Mouse (Mus musculus): ENCODE data around the gene Synpo2l. TPM values are rescaled to one million over a fixed set of nuclear protein-coding genes. Genes with fewer than 3 reads are reported as not detected.
"Not testable (repeated sequence)": the region's sequence is repeated elsewhere in the genome, so short reads cannot be mapped to it uniquely, and the experiment has no call there.

Synpo2l gene
- 0.07 and 0.11 TPM in 2 replicates for polyA plus RNA-seq (2016; fragmentation: Nextera tagmentation; extraction: Ambion mirVana)

DNA sequence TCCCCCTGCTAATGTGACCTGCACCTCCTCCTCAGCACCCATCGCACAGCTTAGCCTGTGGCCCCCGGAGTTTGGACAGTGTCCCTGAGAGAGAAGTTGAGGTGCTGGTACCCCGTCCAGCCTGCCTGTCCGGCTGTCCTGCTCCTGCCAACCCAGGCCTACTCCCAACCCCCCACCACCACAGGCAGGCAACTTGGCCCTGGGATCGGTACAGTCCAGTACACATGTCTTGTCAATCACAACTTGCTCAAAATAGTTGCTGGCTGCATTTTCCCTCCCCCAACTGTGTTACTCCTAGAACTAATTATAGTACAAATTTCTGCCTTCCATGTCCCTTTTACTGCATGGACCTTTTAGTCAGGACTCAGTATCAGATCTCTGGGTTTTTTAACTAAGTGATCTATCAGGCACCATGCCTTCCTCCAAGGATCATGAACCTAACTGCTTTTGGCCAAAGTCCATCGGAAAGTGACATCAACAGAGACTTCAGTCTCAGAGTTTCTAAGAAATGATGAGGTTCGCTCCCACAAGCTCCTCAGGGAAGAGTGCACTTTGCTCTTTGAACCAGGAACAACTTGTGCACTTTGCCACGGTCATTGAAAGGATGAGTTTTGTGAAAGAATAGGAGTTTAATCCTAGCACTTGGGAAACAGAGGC is at the start of gene Synpo2l:
TSS of gene Synpo2l (minus strand) at position 201 of the 657 bp plus-strand sequence.
- 87% methylated on average over 8 of the region's 8 CpGs for WGBS
- H3K27me3 ChIP-seq (ENCODE audit: low read depth, poor library complexity, severe bottlenecking) = peaks cover 35% of the 10 kb centered on the region
- H3K9me3 ChIP-seq (replicated peaks) = no peaks in the 10 kb centered on the region
- H3K27ac ChIP-seq (replicated peaks) = no peak within 1 kb of the TSS
- no peaks in the 10 kb centered on the region for H3K36me3 ChIP-seq
- peaks cover 6% of the 10 kb centered on the region for H3K4me1 ChIP-seq
- no peak for DNase-seq (ENCODE audit: low spot score)
- H3K4me3 ChIP-seq = no peak within 1 kb of the TSS

DNA sequence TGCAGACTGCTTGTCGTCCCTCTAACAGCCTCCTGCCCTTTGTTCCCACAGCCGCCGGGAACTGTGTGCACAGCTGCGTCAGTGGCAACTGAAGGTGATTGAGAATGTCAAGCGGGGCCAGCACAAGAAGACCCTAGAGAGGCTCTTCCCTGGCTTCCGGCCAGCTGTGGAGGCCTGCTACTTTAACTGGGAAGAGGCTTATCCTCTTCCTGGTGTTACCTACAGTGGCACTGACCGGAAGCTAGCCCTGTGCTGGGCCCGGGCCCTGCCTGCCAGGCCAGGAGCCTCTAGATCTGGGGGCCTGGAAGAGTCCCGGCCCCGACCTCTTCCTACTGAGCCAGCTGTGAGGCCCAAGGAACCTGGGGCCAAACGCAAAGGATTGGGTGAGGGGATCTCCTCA is 45.7 kb upstream of the Synpo2l start:
- H3K4me1 ChIP-seq = peaks cover 9% of the 10 kb centered on the region
- no peaks in the 10 kb centered on the region for H3K9me3 ChIP-seq (replicated peaks)
- DNase-seq (ENCODE audit: low spot score) = no peak
- H3K36me3 ChIP-seq = peaks cover 93% of the 10 kb centered on the region
- no peak overlapping the region for H3K27ac ChIP-seq (replicated peaks)
- no peaks in the 10 kb centered on the region for H3K27me3 ChIP-seq (ENCODE audit: low read depth, poor library complexity, severe bottlenecking)
- WGBS = 84% methylated on average over 11 of the region's 11 CpGs
- H3K4me3 ChIP-seq = no peak overlapping the region

DNA sequence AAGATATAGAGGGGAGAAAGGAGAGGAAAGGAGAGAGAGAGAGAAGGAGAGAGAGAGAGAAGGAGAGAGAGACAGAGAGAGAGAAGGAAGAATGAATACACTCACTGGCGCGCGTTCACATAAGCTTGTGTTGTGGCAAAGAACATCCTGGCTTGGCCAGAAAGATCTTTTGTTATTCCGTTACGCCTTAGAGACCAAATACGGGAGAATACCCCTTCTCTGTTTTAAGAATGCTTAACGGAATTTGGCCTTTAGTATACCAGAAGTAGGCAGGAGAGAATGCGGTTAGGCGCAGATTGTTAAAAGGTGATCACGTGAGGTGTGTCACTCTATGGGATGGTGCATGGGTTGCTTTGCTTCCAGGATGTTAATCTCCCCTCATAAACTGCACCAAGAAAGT is 40.1 kb upstream of the Synpo2l start:
- no peaks in the 10 kb centered on the region for H3K9me3 ChIP-seq (replicated peaks)
- peak overlapping the region; percentile 95 for H3K27ac ChIP-seq (replicated peaks)
- H3K36me3 ChIP-seq = peaks cover 55% of the 10 kb centered on the region
- H3K4me1 ChIP-seq = peaks cover 36% of the 10 kb centered on the region
- 12% methylated on average over 10 of the region's 10 CpGs for WGBS
- H3K27me3 ChIP-seq (ENCODE audit: low read depth, poor library complexity, severe bottlenecking) = no peaks in the 10 kb centered on the region
- DNase-seq (ENCODE audit: low spot score) = no peak
- H3K4me3 ChIP-seq = peak overlapping the region; percentile 99

DNA sequence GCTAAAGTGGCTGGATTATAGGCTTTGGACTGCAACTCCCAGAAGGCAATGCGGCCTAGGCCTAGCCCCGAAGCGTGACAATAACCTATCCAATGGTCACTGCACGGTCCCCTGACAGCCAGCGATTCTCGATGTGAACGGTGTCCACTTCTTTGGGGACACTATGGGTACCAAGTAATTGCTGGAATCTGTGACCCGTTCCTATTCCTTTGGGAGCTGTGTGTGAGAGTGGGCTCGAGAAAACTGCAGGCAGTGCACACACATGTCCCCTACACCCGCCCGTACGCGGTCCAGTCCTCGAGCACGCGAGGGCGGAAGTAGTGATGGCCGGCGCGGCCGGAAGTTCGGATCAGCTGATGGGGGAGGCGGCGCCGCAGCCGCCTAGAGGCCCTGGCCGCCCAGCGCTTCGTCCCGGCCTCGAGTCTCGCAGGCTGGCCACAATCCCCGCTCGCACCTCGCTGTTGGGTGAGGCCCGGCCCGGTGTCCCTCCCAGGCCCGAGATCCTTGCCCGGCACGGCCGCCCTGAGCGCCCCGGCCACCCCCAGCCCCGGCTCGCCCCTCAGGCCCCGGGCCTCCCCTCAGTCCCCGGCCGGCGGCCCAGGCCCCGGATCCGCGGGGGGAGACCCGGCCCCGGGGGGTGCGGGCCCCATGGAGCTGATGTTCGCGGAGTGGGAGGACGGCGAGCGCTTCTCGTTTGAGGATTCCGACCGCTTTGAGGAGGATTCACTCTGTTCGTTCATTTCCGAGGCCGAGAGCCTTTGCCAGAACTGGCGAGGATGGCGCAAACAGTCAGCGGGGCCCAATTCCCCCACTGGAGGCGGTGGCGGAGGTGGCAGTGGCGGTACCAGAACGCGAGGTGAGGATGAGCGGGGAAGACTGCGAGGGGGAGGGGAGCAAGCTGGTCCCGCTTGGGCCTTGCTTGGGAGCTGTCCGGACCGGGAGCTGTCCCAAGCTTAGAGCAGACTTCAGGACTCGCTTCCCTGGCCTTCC is 39.3 kb upstream of the Synpo2l start, which contains the start of gene Zswim8:
TSS of gene Zswim8 (plus strand) at position 352 of the 990 bp plus-strand sequence.
- no peaks in the 10 kb centered on the region for H3K9me3 ChIP-seq (replicated peaks)
- WGBS = under 1% methylated on average over 78 of the region's 80 CpGs
- DNase-seq (ENCODE audit: low spot score) = peak; percentile 91
- H3K4me1 ChIP-seq = peaks cover 36% of the 10 kb centered on the region
- no peaks in the 10 kb centered on the region for H3K27me3 ChIP-seq (ENCODE audit: low read depth, poor library complexity, severe bottlenecking)
- peaks cover 48% of the 10 kb centered on the region for H3K36me3 ChIP-seq
- H3K4me3 ChIP-seq = peak within 1 kb of the TSS; percentile 99
- peak within 1 kb of the TSS; percentile 95 for H3K27ac ChIP-seq (replicated peaks)

DNA sequence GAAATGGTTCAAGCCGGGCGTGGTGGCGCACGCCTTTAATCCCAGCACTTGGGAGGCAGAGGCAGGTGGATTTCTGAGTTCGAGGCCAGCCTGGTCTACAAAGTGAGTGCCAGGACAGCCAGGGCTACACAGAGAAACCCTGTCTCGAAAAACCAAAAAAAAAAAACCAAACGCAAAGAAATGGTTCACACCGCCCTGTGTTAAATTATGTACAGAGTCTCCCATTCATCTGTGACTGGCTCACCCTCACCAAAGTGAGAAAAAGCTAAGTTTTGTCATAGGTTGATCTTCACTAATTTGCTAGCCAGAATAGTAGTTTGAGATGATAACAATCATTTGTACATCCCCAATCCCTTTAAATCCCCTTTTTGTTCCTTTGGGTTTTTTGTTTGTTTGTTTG is 35.3 kb upstream of the Synpo2l start:
- 13% methylated on average over 8 of the region's 8 CpGs for WGBS
- Histone ChIP-seq H3K4me1 (peaks cover 49% of the 10 kb centered on the region), H3K4me3 (peak overlapping the region; percentile 85), H3K27ac (replicated peaks) (peak overlapping the region; percentile 96), H3K36me3 (peaks cover 37% of the 10 kb centered on the region)
- H3K9me3 ChIP-seq (replicated peaks); DNase-seq (ENCODE audit: low spot score); H3K27me3 ChIP-seq (ENCODE audit: low read depth, poor library complexity, severe bottlenecking): not testable (repeated sequence)

DNA sequence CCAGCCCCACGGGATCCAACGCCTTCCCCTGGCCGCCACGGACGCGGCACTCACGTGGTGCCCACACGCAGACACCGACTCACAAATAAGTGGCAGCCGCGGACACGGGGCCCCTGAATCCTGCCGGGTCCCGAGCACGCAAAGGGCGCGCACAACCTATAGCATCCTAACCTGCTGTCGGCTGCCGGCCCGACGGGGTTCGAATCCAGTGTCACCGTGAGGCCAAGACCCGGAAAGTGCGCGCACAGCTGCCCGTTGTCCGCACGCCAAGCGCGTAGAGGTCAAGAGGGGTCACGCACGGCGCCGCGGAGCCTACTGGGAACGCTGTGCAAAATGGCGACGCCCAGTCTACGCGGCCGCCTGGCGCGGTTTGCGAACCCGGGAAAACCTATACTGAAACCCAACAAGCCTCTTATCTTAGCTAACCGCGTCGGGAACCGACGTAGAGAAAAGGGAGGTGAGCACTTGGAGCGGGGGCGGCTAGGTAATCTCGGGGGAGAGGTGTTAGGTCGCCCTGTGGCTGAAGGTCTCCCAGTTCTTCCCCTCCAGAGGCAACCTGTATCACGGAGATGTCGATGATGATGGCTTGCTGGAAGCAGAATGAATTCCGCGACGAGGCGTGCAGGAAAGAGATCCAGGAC is 34.7 kb upstream of the Synpo2l start, which contains the start of gene Chchd1:
TSS of gene Chchd1 (plus strand) at position 266 of the 641 bp plus-strand sequence.
- H3K9me3 ChIP-seq (replicated peaks) = no peaks in the 10 kb centered on the region
- under 1% methylated on average over 61 of the region's 61 CpGs for WGBS
- peaks cover 43% of the 10 kb centered on the region for H3K36me3 ChIP-seq

DNA sequence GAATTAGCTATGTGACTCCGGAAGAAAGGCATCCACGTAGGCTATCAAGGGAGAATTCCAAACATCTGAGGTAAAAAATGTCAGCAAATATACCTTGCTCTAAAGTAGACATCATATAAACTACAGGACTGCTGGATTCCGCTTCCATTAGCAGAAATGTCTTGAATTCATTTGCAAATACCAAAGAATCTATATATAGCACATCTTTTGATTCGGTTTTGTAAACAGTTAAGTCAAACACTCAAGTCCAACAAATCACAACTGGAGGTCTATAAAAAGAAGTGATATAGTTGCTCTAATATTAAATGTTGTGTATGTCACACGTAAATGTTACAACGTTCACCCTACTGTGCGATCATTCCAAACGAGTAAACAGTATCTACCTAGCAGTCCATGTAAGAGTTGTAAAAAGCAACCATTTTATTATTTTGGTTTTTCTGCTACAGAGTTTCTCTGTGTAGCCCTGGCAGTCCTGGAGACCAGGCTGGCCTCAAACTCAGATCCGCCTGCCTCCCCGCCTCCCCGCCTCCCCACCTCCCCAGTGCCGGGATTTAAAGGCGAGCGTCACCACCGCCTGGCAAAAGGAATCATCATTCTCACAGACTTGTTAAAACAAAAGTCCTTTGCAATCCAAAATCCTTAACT is 34.1 kb upstream of the Synpo2l start:
- WGBS = 18% methylated on average over 15 of the region's 15 CpGs
- Histone ChIP-seq H3K4me1 (peaks cover 52% of the 10 kb centered on the region), H3K4me3 (peak overlapping the region; percentile 85), H3K27ac (replicated peaks) (peak overlapping the region; percentile 96), H3K27me3 (ENCODE audit: low read depth, poor library complexity, severe bottlenecking) (no peaks in the 10 kb centered on the region), H3K36me3 (peaks cover 47% of the 10 kb centered on the region), H3K9me3 (replicated peaks) (no peaks in the 10 kb centered on the region)
- DNase-seq (ENCODE audit: low spot score) = no peak

More for the DNA sequence above, 34.7 kb upstream of the Synpo2l start, which contains the start of gene Chchd1:
- DNase-seq (ENCODE audit: low spot score) = peak; percentile 94
- no peaks in the 10 kb centered on the region for H3K27me3 ChIP-seq (ENCODE audit: low read depth, poor library complexity, severe bottlenecking)
- H3K4me3 ChIP-seq = peak within 1 kb of the TSS; percentile 85
- peaks cover 49% of the 10 kb centered on the region for H3K4me1 ChIP-seq
- H3K27ac ChIP-seq (replicated peaks) = peak within 1 kb of the TSS; percentile 96

DNA sequence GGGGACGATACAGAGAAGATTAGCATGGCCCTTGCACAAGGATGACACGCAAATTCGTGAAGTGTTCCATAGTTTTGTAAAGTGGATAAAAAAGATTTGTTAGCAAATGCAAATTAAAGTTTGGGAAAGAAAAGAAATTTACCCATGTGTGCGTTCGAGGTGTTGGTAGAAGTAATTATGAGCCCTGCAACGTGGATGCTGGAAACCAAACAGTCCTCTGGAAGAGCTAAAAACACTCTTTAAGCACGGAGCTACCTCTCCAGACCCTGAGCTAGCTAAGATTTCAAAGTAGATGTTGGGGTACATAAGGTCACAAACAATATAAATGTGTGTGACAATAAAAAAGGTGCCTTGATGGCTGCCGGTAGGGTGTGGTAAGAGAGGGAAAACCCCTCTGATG is 33.4 kb upstream of the Synpo2l start:
- no peaks in the 10 kb centered on the region for H3K9me3 ChIP-seq (replicated peaks)
- no peak overlapping the region for H3K27ac ChIP-seq (replicated peaks)
- no peak for DNase-seq (ENCODE audit: low spot score)
- no peaks in the 10 kb centered on the region for H3K27me3 ChIP-seq (ENCODE audit: low read depth, poor library complexity, severe bottlenecking)
- 86% methylated on average over 8 of the region's 8 CpGs for WGBS
- peaks cover 47% of the 10 kb centered on the region for H3K36me3 ChIP-seq
- peak overlapping the region; percentile 85 for H3K4me3 ChIP-seq
- H3K4me1 ChIP-seq = peaks cover 53% of the 10 kb centered on the region

DNA sequence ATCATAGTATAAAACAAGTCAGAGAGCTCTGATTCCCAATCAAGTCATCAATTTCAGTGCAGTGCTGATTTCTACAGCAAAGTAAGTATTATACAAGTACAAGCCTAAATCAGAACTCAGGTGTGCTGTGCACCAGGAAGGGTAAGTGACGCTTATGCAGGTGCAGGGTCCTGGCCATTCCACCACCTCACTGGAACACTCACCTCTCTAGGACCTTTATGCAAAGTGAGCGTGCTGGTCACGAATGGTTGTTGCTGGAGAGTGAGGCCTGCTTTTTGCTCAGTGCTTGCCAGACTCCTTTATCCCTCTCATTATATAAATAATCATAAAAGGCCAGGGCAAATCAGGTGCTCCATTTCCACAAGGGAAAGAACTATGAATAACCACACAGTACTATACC is 32.2 kb upstream of the Synpo2l start:
- DNase-seq (ENCODE audit: low spot score) = no peak
- WGBS = 89% methylated on average over 3 of the region's 3 CpGs
- peaks cover 45% of the 10 kb centered on the region for H3K36me3 ChIP-seq
- peaks cover 62% of the 10 kb centered on the region for H3K4me1 ChIP-seq
- H3K4me3 ChIP-seq = no peak overlapping the region
- no peaks in the 10 kb centered on the region for H3K27me3 ChIP-seq (ENCODE audit: low read depth, poor library complexity, severe bottlenecking)
- no peaks in the 10 kb centered on the region for H3K9me3 ChIP-seq (replicated peaks)
- no peak overlapping the region for H3K27ac ChIP-seq (replicated peaks)

DNA sequence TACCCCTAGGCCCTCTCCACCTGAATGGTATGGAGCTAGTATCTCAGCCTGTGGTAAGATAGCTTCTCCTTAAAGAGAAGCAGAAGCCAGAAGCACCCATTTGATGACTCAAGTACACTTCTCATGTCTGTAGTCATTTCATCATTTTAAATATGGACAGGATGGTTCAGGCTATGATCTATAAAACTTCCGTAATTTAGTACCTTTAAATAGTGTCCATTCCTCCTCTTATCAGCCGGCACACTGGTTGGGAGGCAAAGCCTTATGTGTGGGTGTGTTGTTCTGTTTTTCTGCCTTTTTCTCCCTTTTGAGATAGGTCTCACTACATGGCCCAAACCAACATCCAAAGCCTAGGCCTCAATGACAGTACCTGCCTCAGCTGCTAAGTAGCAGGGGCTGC is 30.4 kb upstream of the Synpo2l start:
- H3K4me3 ChIP-seq = no peak overlapping the region
- peaks cover 62% of the 10 kb centered on the region for H3K4me1 ChIP-seq
- WGBS = 91% methylated on average over 2 of the region's 2 CpGs
- H3K27ac ChIP-seq (replicated peaks) = no peak overlapping the region
- DNase-seq (ENCODE audit: low spot score) = no peak
- H3K27me3 ChIP-seq (ENCODE audit: low read depth, poor library complexity, severe bottlenecking) = no peaks in the 10 kb centered on the region
- no peaks in the 10 kb centered on the region for H3K9me3 ChIP-seq (replicated peaks)
- H3K36me3 ChIP-seq = peaks cover 39% of the 10 kb centered on the region

DNA sequence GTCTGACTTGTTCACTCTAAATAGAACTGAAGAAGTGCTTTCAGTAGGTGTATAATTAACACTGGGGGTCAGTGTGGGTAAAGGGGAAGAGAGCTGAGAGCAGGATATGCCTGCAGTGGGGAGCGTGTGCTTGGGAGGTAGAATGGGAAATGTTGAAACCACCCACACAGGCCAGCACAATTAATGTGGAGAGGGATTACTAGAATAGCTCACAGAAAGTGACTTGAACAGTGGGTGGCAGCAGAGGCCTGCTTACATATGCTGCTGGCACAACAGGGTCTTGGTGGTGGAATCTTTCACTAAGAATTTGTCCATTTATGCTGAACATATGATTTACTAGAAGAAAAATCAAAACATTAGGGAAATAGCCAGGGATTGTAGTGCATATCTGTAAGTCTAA is 28.8 kb upstream of the Synpo2l start:
- DNase-seq (ENCODE audit: low spot score) = peak; percentile 25
- WGBS = 32% methylated on average over 1 of the region's 1 CpGs
- no peak overlapping the region for H3K27ac ChIP-seq (replicated peaks)
- no peaks in the 10 kb centered on the region for H3K27me3 ChIP-seq (ENCODE audit: low read depth, poor library complexity, severe bottlenecking)
- H3K9me3 ChIP-seq (replicated peaks) = no peaks in the 10 kb centered on the region
- peak overlapping the region; percentile 73 for H3K4me3 ChIP-seq
- peaks cover 54% of the 10 kb centered on the region for H3K36me3 ChIP-seq
- H3K4me1 ChIP-seq = peaks cover 57% of the 10 kb centered on the region
